Mouse (Mus musculus) gastrocnemius, adult 8-10 months (tissue): ENCODE data around the gene Adrb1. TPM values are rescaled to one million over a fixed set of nuclear protein-coding genes. Genes with fewer than 3 reads are reported as not detected.
"Not testable (repeated sequence)": the region's sequence is repeated elsewhere in the genome, so short reads cannot be mapped to it uniquely, and the experiment has no call there.

ENCODE experiments used
- DNase-seq, 2 experiments: peaks; one replicate each; pipeline ENCODE4 v3.0.0; 2022; ENCODE audit warnings: low spot score in 2 of 2
- total RNA-seq, 4 experiments: library from RNA; stranded (reverse); gene quantifications; 2 replicates each; pipeline ENCODE4 v1.2.4; 2022

Adrb1 gene
- total RNA-seq, 4 experiments from 2014 or later: 0.07 to 0.08 TPM; not detected in 2

DNA sequence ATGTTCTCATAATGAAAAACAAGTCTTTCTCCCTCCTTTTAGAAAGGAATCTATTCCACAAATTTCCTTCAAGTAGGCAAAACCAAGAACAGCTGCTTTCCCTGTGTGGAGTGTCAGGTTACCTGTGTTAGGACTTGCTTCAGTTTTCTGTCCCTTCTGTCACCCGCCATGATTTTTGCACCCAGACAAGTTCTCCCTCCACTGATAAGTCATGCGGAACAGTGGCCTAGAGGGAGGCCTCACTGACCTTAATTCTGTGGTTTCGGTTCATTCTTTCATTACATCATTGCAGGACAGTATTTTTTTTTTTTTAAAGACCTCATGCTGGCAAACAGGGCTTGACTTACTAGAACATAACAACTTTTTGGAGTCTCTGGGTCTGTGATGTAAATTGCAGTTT lies 27.3 kb downstream of the Adrb1 start:
- no peak for DNase-seq

GRCm38 (mm10) chr19:56750709-56751108 lies 28.7 kb downstream of the Adrb1 start:
- no peak for DNase-seq

GRCm38 (mm10) chr19:56754456-56754855 lies 32.5 kb downstream of the Adrb1 start:
- not testable (repeated sequence) for DNase-seq

DNA sequence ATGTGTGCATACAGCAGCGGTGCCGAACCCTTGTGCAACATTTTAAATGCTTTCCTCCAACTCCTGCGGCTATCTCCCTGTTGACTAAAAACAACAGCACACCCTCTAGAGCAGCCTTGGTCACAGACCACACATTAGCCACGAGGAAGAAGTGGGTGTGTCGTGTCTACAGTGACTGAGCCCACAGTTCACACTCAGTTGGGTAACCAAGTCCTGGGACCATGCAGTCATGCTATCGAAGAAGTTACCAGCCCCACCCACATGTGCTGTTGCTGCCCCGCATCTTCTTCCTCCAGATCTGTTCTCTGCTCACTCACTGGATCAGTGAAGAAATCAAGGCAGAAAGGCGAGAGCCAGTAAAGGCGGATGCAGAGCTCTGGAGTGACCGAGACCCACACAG lies 34.4 kb downstream of the Adrb1 start:
- no peak for DNase-seq

GRCm38 (mm10) chr19:56758311-56758710 lies 36.3 kb downstream of the Adrb1 start:
- DNase-seq: no peak

GRCm38 (mm10) chr19:56759740-56760139 lies 37.7 kb downstream of the Adrb1 start:
- DNase-seq: no peak

DNA sequence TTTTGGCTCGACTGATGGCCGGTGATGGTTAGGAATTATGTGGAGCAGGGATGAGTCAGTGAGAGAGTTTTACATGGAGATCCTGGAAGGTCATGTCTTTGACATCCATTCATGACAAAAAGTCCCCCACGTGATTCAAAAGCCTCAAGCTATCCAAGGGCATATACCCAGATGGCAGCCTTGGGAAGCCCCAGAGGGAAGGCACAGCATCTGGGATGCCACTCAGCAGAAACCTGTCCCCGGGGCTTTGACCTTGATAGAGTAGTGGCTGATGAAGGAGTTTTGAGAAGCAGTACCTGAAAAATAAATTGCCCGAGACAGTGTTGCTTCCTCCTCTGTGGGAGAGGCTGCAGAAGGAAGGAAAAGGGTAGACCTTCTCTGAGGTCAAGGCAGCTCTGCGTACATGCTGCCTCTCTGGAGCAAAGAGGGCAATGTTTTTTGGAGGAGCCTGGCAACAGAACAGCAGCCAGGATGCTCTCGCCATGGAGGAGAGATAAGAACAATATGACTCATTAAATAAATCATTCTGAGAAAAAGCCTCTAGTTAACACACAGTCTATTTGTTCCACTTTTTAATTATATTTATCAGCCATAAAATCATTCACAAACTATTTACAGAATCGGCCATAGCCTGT lies 38.4 kb downstream of the Adrb1 start:
- DNase-seq: no peak

- no peak for DNase-seq
Measured at GRCm38 (mm10) chr19:56761096-56761495, 39.1 kb downstream of the Adrb1 start.

DNA sequence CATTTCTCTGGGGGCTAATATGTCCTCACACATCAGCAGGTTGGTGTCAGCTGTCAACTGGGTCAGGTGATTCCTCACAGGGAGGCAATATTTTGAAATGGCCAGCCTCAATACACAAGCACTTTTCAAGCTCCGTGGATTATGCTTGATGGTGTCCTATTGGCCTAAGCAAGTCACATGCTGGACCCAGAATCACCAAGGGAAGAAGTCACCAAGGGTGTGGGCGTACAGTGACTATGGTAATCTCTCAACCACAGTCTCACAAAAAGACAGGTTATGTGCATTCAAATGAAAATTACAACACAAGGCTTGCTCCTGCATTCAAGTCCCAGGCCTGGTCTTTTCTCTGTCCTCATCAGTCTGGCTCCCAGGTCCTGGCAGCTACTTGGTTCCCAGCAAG lies 39.7 kb downstream of the Adrb1 start:
- no peak for DNase-seq

DNA sequence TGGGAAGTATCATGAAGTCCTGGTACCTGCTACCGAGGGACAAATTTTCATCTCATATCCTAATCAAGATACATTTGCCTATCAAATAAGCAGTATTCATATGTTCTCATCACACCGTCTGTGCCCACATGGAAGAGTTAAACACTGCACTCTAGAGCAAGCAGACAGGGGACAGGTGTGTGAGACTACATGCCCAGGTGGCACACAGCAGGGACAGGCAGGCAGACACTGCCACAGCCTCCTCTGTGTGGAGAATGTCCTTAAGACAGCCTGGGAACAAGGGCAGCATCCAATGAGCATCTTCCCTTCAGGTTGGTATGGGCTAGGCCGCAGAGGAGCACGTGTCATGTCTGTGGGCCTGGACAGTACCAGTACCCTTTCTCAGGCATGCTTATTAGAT lies 40.7 kb downstream of the Adrb1 start:
- no peak for DNase-seq

DNA sequence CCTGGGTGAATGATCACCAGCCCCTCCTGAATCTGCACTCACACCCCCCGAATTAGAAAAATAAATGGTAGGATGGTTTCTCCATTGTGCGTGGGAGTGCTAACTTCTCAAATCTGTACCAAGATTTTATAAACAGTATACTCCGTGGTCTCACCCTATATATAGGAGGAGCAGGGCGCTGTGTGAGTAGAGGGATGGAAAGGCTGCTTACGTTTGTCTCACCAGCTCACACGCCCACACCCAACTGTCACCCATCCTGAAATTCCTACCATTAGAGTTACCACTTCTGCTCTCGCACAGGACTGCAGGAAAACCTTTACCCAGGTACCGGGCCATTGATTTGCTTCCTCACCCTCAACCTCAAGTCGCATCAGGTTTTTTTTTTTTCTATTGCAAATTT lies 47.0 kb downstream of the Adrb1 start:
- DNase-seq: no peak

DNA sequence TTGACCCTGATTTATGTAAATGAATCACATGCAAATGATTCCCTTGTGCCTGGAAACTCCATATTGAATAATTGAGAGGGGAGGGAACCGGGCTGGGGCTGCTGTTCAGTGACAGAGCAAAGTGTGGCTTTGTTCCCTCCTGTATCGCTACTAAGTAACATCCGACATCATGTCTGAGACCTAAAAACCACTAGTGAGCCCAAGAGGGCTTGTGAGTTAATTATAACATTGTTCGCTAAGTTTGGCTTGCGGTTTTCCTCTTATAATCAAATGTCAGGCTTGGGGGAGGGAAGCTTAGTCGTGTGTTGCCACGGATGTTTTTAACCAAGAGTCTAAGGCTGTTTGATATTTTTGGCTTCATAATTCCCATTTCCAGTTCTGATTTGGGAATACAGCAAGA lies 50.2 kb downstream of the Adrb1 start:
- DNase-seq: no peak

DNA sequence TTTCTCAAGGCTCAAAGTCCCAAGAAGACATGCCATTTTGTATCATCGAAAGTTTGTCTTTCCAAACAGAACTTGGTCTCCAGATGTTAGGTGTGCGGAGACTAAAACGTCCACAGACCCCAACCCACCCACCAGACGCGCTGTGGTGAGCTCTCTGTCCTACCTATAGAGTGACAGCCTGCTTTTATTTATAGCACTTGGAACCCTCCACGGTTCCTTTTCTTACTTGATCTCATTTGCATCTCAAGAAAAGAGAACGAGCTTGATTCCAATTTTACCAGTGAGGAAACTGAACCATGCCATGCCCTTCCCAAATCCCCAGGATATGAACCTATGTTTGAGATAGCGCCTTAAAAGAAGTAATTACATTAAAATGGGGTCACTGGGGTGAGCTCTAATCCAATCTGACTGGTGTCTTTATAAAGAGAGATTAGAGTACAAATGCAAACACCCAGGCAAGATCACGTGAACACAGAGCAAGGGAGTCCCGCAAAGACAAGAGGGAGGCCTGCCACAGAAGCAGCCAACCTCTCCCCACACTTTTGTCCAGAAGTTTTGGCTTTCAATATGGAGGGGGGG lies 51.5 kb downstream of the Adrb1 start:
- DNase-seq: no peak

GRCm38 (mm10) chr19:56774408-56774962 lies 52.5 kb downstream of the Adrb1 start:
- no peak for DNase-seq

DNA sequence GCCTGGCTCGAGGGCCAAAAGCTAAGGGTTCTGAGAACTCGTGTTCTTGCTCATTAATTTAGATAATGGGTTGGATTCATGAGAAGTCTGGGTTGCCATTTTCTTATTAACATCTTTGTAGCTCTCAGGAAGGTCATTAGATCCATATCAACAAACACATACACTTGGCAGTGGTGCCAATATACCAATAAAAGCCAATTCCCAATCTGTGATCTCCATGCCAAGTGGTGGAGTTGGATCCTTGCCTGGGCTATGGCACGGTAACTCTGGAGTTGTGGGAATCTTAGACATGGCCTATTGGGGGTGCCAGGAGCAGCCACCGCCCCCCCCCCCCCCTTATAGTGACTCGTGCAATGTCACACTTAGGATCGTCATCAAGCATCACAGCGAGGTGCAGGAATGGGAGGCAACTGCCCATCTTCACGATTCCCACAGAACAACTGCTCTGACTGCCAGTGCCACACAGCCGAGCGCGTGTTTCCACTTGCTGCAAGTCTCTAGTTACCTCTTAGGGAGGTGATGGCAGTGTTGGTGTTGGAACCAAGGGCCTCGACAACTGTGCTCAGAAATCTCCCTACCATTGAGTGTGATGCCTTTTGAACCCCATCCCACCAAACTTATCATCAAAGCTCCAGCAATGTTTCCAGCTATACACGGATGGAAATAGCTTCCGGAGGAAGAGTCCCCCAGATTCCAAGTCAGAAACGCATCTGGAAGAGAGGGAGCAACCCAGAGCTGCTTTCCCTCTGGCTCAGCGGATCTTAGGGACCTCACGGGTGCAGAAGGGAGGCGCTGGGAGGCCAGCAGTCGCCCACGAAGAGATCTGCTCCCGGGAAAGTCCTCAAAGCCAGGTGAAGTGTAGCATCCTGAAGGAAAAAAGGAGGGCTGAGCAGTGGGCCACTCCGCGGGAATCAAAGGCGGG lies 53.2 kb downstream of the Adrb1 start:
- DNase-seq: no peak

DNA sequence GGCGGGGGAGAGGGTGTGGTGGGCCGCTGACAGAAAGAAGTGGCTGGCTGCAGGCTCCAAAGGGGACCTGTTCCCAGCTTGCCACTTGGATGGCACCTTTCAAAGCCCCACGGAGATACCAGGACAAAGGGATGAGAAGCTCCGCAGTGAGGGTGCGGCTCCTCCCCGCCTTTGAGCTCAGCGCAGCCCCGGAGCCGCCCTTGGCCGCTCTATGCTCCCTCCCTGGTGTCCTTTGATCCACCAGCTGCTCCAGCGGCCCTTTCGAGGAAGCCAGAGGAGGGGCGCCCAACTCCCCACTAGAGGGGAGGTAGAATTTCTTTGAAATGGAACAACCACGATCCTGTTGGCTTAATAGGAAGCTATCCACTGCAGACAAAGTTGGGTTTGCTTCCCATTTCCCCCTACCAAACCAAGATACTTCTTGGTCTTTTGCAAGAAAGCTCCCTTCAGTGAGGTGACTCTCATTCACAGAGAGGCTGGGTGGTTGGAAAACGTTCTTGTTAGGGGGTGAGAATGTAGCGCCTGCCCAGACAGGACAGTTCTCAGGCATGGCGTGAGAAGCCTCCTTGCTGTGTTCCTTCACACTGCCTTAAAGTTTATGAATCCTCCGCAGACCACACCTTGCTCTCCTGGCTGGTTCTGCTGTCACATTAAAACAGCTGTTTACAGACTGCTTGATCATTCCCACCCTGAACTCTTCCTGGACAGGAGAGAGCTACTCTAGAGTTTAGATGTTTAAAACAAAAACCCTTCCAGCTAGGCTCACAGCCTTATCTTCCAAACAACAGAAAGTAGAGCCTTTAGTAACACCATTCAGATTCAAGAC lies 54.1 kb downstream of the Adrb1 start:
- no peak for DNase-seq

DNA sequence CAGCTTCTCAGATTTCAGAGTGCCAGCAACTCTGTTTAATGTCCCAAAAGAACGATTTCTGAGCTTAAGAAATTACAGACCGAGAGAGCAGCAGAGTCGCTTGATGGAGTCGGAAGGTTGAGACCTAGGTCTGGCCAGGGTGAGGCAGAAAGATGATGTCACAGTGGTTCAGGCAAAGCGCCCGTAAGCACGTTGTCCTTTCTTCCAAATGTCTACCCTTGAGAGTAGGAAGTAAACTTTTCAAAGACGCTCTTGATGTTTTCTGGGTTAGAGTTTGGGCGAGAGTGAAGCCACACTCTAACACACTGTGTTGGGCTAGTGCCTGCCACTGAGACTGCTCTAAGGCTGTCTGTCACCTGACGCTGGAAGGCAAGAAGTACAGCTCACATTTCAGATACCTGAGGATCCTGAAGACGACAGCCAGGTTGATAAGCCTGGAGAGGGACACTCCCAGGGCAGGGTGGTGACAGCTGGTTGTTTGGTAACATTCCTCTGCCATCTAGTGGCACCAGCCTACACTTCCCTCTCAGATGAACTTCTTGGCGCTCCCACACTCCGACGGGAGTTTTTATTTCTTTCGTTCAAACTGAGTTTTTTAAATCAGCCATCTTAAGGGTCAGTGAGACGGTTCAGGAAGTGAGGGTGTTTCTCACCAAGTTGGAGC lies 54.9 kb downstream of the Adrb1 start:
- DNase-seq: peak; percentile 18

- not testable (repeated sequence) for DNase-seq
Measured at GRCm38 (mm10) chr19:56778532-56778931, 56.5 kb downstream of the Adrb1 start.
